Mouse (Mus musculus): ENCODE results near the gene Ifi27l2a. TPM values are rescaled to one million over a fixed set of nuclear protein-coding genes. Genes with fewer than 3 reads are reported as not detected.

Ifi27l2a gene
- 2.4 TPM for polyA plus RNA-seq (2012; fragmentation: generic; extraction: Trizol)

DNA sequence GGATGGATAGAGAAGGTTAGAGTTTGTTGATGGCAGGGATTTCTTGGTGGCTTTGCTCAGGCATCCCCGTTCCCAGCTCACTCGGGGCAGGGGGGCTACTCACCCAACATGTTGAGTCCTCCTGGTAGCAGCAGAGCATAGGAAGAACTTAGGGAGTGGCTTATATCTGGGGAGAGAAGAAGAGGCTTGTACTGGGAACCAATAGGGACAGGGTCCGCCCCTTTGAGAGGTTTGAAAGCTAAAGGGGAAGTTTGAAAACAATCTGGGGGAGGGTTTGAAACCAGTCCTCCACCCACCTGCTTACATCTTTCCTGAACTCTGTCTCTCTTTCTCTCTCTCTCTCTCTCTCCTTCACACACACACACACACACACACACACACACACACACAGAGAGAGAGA lies at the start of gene Ifi27l2a:
Ifi27l2a (minus strand) TSS at position 157 of the 400 bp plus-strand sequence.
- H3K36me3 ChIP-seq (ENCODE audit: control insufficient read depth, insufficient read depth): peaks cover 5% of the 10 kb centered on the region
- no peak within 1 kb of the TSS for H3ac ChIP-seq (ENCODE audit: control insufficient read depth, insufficient read length)
- no peaks in the 10 kb centered on the region for H3K27me3 ChIP-seq (ENCODE audit: control insufficient read depth, insufficient read depth, insufficient read length)
- H3K4me3 ChIP-seq: no peak within 1 kb of the TSS
- no peak within 1 kb of the TSS for H3K4me2 ChIP-seq (ENCODE audit: low read depth)
- no peak for TF ChIP-seq TCF3 (IDR thresholded peaks at IDR 0.05; ENCODE audit: insufficient read length, low read depth)
- no peak for TF ChIP-seq E2F4 (IDR thresholded peaks at IDR 0.05; ENCODE audit: insufficient read depth)
- no peak for TF ChIP-seq MYOD1 (IDR thresholded peaks at IDR 0.05; ENCODE audit: control insufficient read depth in 1 of 3, insufficient read length in 2 of 3, low read depth in 2 of 3)
- no peak for TF ChIP-seq MYOG (IDR thresholded peaks at IDR 0.05; ENCODE audit: control insufficient read depth in 1 of 3, insufficient read depth in 1 of 3, insufficient read length in 2 of 3, low read depth in 2 of 3)
- no peak for TF ChIP-seq SRF (IDR thresholded peaks at IDR 0.05; ENCODE audit: control insufficient read depth, insufficient read length, low read depth)
- TF ChIP-seq CEBPB (IDR thresholded peaks at IDR 0.05; ENCODE audit: insufficient read depth, poor library complexity, severe bottlenecking): no peak
- TF ChIP-seq MAX (IDR thresholded peaks at IDR 0.05; ENCODE audit: low read depth): no peak
- no peak for TF ChIP-seq USF1 (IDR thresholded peaks at IDR 0.05; ENCODE audit: low read depth)
- no peak for TF ChIP-seq TCF12 (IDR thresholded peaks at IDR 0.05; ENCODE audit: insufficient read depth, poor library complexity, severe bottlenecking)
- TF ChIP-seq REST (IDR thresholded peaks at IDR 0.05; ENCODE audit: insufficient read depth, insufficient read length): no peak
- TF ChIP-seq POLR2AphosphoS2 (IDR thresholded peaks at IDR 0.05; ENCODE audit: insufficient read length, low read depth): no peak
- no peak for TF ChIP-seq POLR2A (IDR thresholded peaks at IDR 0.05; ENCODE audit: insufficient read length, low read depth)
- H3K79me2 ChIP-seq (ENCODE audit: control insufficient read depth, insufficient read depth): no peaks in the 10 kb centered on the region

DNA sequence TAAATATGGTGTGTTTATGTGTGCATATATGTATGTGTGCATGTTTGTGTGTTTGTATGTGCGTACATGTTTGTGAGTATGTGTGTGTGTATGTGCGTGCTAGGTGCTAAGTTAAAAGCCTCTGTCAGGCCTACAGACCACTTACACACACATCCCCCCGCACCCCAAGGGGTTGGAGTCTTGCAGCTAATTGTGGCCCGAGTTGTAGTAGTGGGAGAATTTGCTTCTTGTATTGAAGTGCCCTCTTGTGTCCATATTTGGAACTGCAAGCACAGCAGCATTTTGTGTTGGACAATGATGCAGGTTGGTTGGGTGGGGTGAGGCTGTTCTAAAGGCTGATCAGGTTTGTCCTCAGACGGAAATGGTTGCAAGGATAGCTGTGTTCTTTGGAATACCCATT lies 49.3 kb upstream of the Ifi27l2a start:
- Histone ChIP-seq H3K4me3 (no peak overlapping the region), H3K27me3 (ENCODE audit: control insufficient read depth, insufficient read depth, insufficient read length) (no peaks in the 10 kb centered on the region), H3K36me3 (ENCODE audit: control insufficient read depth, insufficient read depth) (no peaks in the 10 kb centered on the region), H3ac (ENCODE audit: control insufficient read depth, insufficient read length) (no peak overlapping the region), H3K79me2 (ENCODE audit: control insufficient read depth, insufficient read depth) (no peaks in the 10 kb centered on the region), H3K4me2 (ENCODE audit: low read depth) (no peak overlapping the region)
- TF ChIP-seq MYOD1 (IDR thresholded peaks at IDR 0.05; ENCODE audit: control insufficient read depth in 1 of 3, insufficient read length in 2 of 3, low read depth in 2 of 3): no peak
- no peak for TF ChIP-seq USF1 (IDR thresholded peaks at IDR 0.05; ENCODE audit: low read depth)
- no peak for TF ChIP-seq TCF3 (IDR thresholded peaks at IDR 0.05; ENCODE audit: insufficient read length, low read depth)

- no peaks in the 10 kb centered on the region for H3K27me3 ChIP-seq (ENCODE audit: control insufficient read depth, insufficient read depth, insufficient read length)
- no peaks in the 10 kb centered on the region for H3K36me3 ChIP-seq (ENCODE audit: control insufficient read depth, insufficient read depth)
- H3K4me3 ChIP-seq: no peak overlapping the region
- H3ac ChIP-seq (ENCODE audit: control insufficient read depth, insufficient read length): no peak overlapping the region
- no peak for TF ChIP-seq MYOG (IDR thresholded peaks at IDR 0.05; ENCODE audit: control insufficient read depth in 1 of 3, insufficient read depth in 1 of 3, insufficient read length in 2 of 3, low read depth in 2 of 3)
- H3K4me2 ChIP-seq (ENCODE audit: low read depth): no peak overlapping the region
- no peaks in the 10 kb centered on the region for H3K79me2 ChIP-seq (ENCODE audit: control insufficient read depth, insufficient read depth)
Observed at GRCm38 (mm10) chr12:103491091-103491730, 47.7 kb upstream of the Ifi27l2a start.

DNA sequence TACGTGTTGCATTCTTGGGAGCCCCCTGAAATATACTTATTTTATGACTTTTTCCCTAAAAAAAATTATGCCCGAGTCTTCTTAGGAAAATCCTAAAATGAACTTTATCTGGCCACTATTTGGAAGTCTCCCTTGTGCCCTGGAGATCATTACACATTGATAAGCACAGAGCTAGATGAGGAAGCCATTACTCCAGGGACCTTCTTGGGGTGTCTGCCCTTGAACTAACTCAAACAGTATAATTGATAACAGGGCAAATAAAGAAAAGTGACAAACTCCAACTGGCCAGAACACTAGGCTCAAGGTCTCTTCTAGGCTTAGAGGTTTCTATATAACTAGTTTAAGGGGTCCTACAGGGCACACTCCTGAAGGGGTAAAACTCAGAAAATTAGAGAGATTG lies 44.3 kb upstream of the Ifi27l2a start:
- H3K79me2 ChIP-seq (ENCODE audit: control insufficient read depth, insufficient read depth): no peaks in the 10 kb centered on the region
- no peak overlapping the region for H3K4me2 ChIP-seq (ENCODE audit: low read depth)
- no peaks in the 10 kb centered on the region for H3K27me3 ChIP-seq (ENCODE audit: control insufficient read depth, insufficient read depth, insufficient read length)
- H3ac ChIP-seq (ENCODE audit: control insufficient read depth, insufficient read length): no peak overlapping the region
- no peak overlapping the region for H3K4me3 ChIP-seq
- TF ChIP-seq MAX (IDR thresholded peaks at IDR 0.05; ENCODE audit: low read depth): no peak
- TF ChIP-seq POLR2A (IDR thresholded peaks at IDR 0.05; ENCODE audit: insufficient read length, low read depth): no peak
- TF ChIP-seq USF1 (IDR thresholded peaks at IDR 0.05; ENCODE audit: low read depth): no peak
- no peaks in the 10 kb centered on the region for H3K36me3 ChIP-seq (ENCODE audit: control insufficient read depth, insufficient read depth)

DNA sequence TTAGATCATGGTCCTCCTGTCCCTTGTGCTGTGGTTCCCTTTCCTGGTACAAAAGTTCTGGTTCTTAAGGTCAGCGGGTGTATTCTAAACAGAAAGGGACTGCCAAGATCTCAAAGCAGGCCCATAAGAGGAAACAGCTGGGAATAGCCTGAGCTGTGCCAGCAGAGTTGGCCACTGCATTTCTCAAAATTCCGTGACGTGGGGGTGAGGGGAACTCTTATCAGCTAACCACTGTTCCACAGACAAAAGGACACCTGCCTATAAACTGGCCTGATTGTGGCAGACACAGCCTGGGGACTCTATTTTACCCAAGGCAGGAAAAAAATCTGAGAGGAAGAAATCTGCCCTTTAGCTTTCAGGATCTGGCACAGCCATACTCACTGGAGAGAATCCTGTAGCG lies 43.8 kb upstream of the Ifi27l2a start:
- Histone ChIP-seq H3K4me3 (no peak overlapping the region), H3K79me2 (ENCODE audit: control insufficient read depth, insufficient read depth) (no peaks in the 10 kb centered on the region), H3K27me3 (ENCODE audit: control insufficient read depth, insufficient read depth, insufficient read length) (no peaks in the 10 kb centered on the region), H3K4me2 (ENCODE audit: low read depth) (no peak overlapping the region), H3ac (ENCODE audit: control insufficient read depth, insufficient read length) (no peak overlapping the region), H3K36me3 (ENCODE audit: control insufficient read depth, insufficient read depth) (no peaks in the 10 kb centered on the region)
- no peak for TF ChIP-seq TCF12 (IDR thresholded peaks at IDR 0.05; ENCODE audit: insufficient read depth, poor library complexity, severe bottlenecking)
- TF ChIP-seq CEBPB (IDR thresholded peaks at IDR 0.05; ENCODE audit: insufficient read depth, poor library complexity, severe bottlenecking): no peak
- TF ChIP-seq MYOD1 (IDR thresholded peaks at IDR 0.05; ENCODE audit: control insufficient read depth in 1 of 3, insufficient read length in 2 of 3, low read depth in 2 of 3): no peak
- no peak for TF ChIP-seq E2F4 (IDR thresholded peaks at IDR 0.05; ENCODE audit: insufficient read depth)
- TF ChIP-seq POLR2A (IDR thresholded peaks at IDR 0.05; ENCODE audit: insufficient read length, low read depth): no peak
- no peak for TF ChIP-seq TCF3 (IDR thresholded peaks at IDR 0.05; ENCODE audit: insufficient read length, low read depth)
- no peak for TF ChIP-seq POLR2AphosphoS2 (IDR thresholded peaks at IDR 0.05; ENCODE audit: insufficient read length, low read depth)
- no peak for TF ChIP-seq SRF (IDR thresholded peaks at IDR 0.05; ENCODE audit: control insufficient read depth, insufficient read length, low read depth)
- no peak for TF ChIP-seq MYOG (IDR thresholded peaks at IDR 0.05; ENCODE audit: control insufficient read depth in 1 of 3, insufficient read depth in 1 of 3, insufficient read length in 2 of 3, low read depth in 2 of 3)
- TF ChIP-seq USF1 (IDR thresholded peaks at IDR 0.05; ENCODE audit: low read depth): no peak
- TF ChIP-seq MAX (IDR thresholded peaks at IDR 0.05; ENCODE audit: low read depth): no peak
- no peak for TF ChIP-seq REST (IDR thresholded peaks at IDR 0.05; ENCODE audit: insufficient read depth, insufficient read length)

Measured in myocyte (in vitro differentiated cells).